Mouse (Mus musculus) lung, adult 18-20 months (tissue): ENCODE measurements around the gene Smok3c.
"Not testable (repeated sequence)": the region's sequence is repeated elsewhere in the genome, so short reads cannot be mapped to it uniquely, and the experiment has no call there.

Experiments
- DNase-seq, 2 experiments: peaks; one replicate each; pipeline ENCODE4 v3.0.0; 2022; ENCODE audit warnings: mixed read lengths in 2 of 2

Smok3c gene

DNA sequence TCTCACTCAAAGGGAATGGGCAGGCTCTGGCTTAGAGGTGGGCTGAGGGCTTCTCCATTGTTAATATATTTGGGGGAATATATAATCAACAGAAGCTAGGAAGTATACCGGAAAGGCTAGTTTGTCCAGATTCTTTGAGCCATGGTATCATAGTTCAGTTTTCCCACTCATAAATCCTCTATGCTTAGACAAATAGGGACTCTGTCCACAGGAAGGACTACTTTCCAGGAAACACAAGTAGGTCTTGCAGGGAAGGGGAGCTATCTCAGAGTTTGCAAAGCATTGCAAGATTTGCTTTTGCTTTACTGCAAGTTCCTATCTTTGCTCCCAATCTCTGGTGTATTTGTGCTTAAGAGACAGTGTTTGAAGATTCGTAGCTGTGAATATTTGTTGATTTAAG, 52.0 kb downstream of the Smok3c start:
- DNase-seq, result no peak

DNA sequence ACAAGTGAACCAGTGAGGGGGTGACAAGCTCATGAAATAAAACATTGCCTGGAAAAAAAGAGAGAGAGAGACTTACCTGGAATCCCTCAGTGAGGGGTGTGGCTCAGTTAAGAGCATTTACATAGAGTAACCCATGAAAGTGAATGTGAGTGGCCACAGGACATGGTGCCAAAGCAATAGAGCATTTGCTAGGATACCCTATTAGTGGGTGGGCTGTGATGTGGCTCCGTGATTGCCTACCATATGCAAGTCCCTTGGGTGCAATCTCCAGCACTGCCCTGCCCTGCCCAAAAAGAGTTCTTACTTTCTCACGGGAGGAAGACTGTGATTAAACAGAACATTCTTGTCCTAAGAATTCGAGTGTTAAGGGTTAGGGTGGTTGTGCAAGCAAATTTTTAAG, 54.1 kb downstream of the Smok3c start:
- DNase-seq, result no peak

DNA sequence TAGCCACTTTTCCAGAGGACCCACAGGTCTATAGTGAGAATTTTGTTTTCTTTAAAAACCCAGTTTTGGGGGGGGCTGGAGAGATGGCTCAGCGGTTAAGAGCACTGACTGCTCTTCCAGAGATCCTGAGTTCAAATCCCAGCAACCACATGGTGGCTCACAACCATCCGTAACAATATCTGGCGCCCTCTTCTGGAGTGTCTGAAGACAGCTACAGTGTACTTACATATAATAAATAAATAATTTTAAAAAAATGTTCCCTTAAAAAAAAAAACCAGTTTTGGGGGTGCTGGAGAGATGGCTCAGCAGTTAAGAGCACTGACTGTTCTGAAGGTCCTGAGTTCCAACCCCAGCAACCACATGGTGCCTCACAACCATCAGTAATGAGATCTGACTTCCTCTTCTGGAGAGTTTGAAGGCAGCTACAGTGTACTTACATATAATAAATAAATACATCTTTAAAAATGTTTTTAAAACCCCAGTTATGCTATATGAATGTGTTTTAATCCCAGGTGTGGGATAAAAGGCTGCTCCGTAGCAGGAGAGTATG, 56.9 kb downstream of the Smok3c start:
- DNase-seq, result not testable (repeated sequence)
